Mouse (Mus musculus): ENCODE results near the gene Anxa2. TPM values are rescaled to one million over a fixed set of nuclear protein-coding genes. Genes with fewer than 3 reads are reported as not detected.

Anxa2 gene
- polyA plus RNA-seq, 1 experiment from 2014 or later: 599 TPM

DNA sequence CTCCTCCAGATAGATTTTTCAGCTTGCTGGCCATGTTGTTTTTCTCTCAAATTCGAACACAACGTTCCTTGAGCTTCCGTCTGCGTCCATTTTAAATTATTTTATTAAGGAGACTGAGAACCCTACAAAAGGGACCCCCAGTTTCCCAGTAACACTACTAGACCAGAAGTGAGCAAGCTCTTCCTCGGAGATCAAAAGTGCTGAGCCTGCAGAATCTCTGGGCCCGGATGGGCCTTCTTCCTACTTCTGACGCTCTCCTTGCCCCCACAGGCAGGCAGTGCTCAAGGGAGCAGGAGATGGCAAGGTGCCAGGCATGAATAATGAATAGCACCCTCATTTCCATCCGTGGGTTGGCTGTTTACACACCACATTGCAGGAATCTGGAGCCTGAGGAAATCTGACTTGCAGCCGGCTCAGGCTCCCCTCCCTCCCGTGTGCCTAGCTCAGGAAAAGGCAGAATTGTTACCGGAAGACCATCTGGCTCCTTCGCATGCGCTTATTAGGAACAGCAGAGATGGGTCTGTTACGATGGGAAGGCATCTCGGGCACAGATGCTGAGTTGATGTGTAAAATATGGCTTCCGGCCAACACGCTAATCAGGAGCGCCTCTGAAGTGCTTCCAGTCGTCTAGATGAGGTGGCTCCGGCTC lies 64.1 kb downstream of the Anxa2 start:
- Histone ChIP-seq H3K36me3 (ENCODE audit: control insufficient read depth, insufficient read depth, low read length) (no peaks in the 10 kb centered on the region), H3K4me3 (ENCODE audit: low read length) (no peak overlapping the region), H3K27ac (ENCODE audit: low read length) (no peak overlapping the region), H3K9me3 (ENCODE audit: control insufficient read depth, low read length) (no peaks in the 10 kb centered on the region), H3K4me1 (ENCODE audit: control insufficient read depth, insufficient read depth, low read length) (peaks cover 2% of the 10 kb centered on the region; the same call in 1 of the 2 replicates), H3K4me2 (ENCODE audit: low read depth, low read length) (peak overlapping the region; percentile 7; the same call in 1 of the 2 replicates), H3K9ac (ENCODE audit: low read depth, low read length) (no peak overlapping the region), H3K27me3 (replicated peaks; ENCODE audit: control insufficient read depth, insufficient read depth, low read length) (no peaks in the 10 kb centered on the region)
- 47% methylated on average over 20 of the region's 20 CpGs for WGBS
- ATAC-seq: peak; percentile 38

Small RNAs within 50 kb of the gene (microRNA-seq; reads per million reads assigned to microRNA genes)
- not detected for gene Mir3109

Other genes starting within 250 kb of the Anxa2 start
- 12.7 and 12.8 TPM in 2 replicates for gene Ice2, start 55.7 kb upstream of the Anxa2 start, polyA plus RNA-seq (2015; fragmentation: Nextera tagmentation; extraction: Ambion mirVana)

Measured in intestine, embryonic 16.5 days (tissue).